Mouse (Mus musculus) heart, adult 2 months (tissue): Measurements from ENCODE around the gene Gm42420.

Experiments used
- CTCF ChIP-seq: fragments of 200-600 bp; IDR thresholded peaks from 2 replicates; pipeline ENCODE4 v1.8.1; 2022; ENCODE audit warnings: antibody characterized with exemption, mild to moderate bottlenecking, moderate library complexity
- POLR2A ChIP-seq: fragments of 200-500 bp; IDR thresholded peaks from 2 replicates; pipeline ENCODE4 v1.6.1; 2011; ENCODE audit warnings: mild to moderate bottlenecking, low read depth, low read length, control low read depth; ENCODE audit not compliant: insufficient read depth

DNA sequence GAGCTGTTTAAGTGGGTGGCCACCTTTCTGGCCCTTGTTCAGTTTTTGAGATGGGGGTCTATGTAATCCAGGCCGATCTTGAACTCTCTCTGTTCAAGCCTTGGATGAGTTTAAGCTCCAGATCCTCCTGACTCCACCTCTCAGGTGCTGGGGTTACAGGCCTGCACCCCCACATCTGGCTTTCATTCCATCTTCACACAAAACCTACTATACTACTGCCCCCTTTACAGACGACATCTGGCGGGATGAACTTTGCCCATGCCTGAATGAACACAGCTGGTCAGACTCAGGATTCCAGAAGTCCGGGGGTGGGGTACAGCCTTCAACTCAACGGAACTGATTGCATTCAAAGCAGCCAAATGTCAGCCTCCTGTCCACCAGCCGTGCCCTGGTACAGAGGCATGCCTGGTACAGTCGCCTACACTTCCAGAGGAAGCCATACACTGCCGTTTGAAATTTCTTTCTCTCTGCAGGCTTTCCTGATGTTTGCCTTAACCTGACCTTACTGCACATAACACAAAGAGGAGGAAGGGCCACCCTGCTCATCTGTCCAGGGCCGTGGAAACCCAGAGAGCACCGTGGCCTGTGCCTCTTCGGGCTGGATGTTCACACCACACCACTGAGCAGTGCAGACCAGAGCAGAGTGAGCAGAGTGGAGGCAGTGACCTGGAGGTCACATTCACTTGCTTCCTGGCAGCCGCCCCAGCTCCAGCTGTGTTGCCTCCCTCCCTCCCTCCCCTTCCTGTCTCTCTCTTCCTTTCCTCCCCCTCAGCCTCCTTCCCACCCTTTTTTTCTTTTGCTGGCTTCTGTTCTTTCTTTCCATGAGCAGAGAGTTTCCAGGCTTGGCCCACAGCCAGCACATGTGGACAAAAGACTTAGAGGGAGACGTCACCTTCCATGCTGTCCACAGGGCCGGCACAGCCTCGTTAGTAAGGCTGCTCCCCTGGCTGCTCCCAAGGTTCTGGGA is 42.6 kb upstream of the Gm42420 start:
- no peak for TF ChIP-seq CTCF
- TF ChIP-seq POLR2A, result peak; percentile 35; the same call in 1 of the 2 replicates
